Mouse (Mus musculus) left cerebral cortex, adult 18-20 months (tissue): ENCODE results near the gene Sema6b. TPM values are rescaled to one million over a fixed set of nuclear protein-coding genes. Genes with fewer than 3 reads are reported as not detected.
"Not testable (repeated sequence)": the region's sequence is repeated elsewhere in the genome, so short reads cannot be mapped to it uniquely, and the experiment has no call there.

Experiments used
- DNase-seq, 2 experiments: peaks; one replicate each; pipeline ENCODE4 v3.0.0; 2021 to 2022; ENCODE audit warnings: low spot score in 2 of 2, mixed read lengths in 1 of 2
- microRNA-seq, 2 experiments: library from miRNA; unstranded; fragments of <30 nt; microRNA quantifications; one replicate each; pipeline ENCODE4 v1.2.0; 2021
- total RNA-seq, 2 experiments: library from RNA; stranded (reverse); gene quantifications; 2 replicates each; pipeline ENCODE4 v1.2.3; 2021

The Sema6b gene
- total RNA-seq, 2 experiments from 2014 or later: 116 to 117 TPM

DNA sequence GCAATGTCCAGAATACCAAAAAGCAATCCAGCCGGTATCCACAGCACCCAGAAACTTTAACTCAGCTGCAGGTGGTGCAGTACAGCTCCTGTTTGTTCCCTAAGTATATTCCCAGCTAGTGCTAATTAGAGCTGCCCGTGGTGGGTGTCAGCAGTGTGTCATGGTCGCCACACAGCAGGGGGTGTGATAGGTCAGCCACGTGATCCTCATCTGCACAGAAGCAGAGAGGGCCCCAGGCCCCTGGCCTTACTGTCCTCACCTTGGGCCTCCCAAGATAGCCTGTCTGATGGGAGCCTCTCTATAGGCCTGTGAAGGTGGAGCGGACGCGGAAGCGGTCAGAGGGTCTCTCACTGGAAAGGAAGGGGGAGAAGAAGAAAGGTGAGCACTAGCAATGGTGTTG, 42.0 kb downstream of the Sema6b start:
- no peak for DNase-seq

DNA sequence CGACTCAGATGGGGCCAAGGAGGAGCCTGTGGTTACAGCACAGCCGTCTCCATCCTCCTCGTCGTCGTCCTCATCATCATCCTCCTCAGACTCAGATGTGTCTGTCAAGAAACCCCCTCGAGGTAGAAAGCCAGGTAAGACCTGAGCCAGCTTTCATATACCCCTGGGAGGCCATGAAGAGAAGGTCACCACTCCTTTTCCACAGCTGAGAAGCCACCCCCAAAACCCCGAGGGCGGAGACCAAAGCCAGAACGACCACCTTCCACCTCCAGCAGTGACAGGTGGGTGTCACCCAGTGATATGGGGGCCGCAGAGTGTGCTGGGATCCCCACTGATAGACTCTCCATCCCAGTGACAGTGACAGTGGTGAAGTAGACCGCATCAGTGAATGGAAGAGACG, 43.3 kb downstream of the Sema6b start:
- DNase-seq: no peak

DNA sequence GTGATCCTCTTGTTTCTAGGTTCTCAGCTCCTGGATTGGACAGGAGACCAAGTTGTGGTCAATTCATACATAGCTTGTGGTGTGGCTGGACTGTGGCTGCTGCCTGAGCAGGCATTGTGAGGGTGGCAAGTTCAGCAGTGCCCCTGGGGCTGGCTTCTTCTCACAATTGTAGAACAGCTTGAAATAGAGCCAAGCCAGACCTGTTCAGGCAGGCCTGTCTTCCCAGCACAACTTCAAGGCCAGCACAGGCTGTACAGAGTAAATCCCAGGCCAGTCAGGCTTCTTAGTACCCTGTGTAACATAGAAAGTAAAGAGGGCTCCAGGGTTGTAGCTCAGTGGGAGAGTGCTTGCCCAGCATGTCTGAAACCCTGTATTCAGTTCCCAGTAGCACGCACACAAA, 47.3 kb downstream of the Sema6b start:
- DNase-seq: no peak

DNA sequence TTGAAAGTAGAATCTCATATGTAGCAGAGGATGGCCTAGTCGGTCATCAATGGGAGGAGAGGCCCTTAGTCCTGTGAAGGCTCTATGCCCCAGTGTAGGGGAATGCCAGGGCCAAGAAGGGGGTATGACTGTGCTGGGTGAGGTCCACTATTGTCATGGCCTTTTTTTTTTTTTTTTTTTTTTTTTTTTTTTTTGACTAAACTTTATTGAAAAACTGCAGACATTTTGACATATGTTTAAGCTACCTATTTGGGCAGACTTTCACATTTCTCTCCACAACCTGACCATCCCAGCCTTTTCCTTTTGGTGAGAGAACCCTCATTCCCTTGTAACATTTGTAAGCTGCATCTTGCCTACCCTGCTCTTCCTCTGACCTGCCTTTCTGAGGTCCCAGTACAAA, 47.8 kb downstream of the Sema6b start:
- no peak for DNase-seq

DNA sequence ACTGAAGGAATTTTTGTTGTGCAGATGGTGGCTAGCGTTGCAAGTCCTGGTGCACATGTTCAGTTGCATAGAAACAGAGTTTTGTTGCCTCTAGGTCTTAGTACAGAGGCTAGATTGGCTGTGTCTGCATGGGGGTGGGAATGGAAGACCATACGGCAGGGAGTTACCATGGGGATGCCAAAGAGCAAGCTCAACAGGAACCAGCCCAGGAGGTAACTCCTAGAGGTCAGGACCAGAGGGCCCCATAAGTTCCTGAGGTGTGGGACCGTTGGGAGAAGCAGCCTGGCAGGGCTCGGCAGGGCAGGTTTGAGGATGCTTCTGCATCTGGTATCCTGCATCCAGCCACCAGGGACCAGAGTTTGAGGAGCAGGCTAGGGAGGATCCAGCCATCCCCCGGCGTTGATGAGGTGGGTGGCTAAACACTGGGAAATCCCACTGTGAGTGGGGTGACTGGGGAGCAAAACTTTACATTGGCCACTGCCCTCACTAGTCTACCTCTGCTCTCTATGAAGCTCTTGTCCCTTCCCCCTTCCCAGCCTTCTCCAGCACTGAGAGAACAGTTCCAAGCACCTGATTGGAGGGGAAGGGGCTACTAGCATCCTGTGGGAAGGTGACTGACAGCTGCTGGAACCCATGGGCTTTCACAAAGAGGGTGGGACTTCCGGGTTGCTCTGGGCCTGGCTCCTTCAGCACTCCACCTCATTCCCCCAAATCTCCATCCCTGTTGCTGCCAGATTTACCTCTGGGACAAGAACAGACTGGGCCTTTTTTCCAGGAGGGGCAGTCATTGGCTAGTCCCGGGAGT, 59.2 kb downstream of the Sema6b start:
- DNase-seq: peak in 1 of 2 experiments; percentile 34

DNA sequence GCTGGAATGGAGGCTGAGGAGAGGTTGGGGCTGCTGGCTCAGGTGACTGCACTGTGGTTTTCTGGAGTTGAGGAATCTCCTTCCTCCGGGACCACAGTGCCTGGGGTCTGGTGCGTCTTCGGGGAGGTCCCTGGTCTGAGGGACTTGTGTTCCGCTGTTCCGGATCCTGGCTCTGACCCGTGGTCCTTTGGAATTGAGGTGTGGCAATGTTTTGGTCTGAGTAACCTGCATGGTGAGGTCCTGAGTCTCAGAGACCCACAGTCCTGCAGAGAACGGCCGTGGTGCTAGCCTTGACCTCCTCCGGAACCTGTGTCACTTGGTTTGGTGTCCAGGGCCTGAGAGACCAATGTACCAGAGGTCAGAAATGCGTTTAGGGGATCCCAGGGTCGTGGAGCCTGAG, 60.2 kb downstream of the Sema6b start:
- peak in 1 of 2 experiments; percentile 18 for DNase-seq

DNA sequence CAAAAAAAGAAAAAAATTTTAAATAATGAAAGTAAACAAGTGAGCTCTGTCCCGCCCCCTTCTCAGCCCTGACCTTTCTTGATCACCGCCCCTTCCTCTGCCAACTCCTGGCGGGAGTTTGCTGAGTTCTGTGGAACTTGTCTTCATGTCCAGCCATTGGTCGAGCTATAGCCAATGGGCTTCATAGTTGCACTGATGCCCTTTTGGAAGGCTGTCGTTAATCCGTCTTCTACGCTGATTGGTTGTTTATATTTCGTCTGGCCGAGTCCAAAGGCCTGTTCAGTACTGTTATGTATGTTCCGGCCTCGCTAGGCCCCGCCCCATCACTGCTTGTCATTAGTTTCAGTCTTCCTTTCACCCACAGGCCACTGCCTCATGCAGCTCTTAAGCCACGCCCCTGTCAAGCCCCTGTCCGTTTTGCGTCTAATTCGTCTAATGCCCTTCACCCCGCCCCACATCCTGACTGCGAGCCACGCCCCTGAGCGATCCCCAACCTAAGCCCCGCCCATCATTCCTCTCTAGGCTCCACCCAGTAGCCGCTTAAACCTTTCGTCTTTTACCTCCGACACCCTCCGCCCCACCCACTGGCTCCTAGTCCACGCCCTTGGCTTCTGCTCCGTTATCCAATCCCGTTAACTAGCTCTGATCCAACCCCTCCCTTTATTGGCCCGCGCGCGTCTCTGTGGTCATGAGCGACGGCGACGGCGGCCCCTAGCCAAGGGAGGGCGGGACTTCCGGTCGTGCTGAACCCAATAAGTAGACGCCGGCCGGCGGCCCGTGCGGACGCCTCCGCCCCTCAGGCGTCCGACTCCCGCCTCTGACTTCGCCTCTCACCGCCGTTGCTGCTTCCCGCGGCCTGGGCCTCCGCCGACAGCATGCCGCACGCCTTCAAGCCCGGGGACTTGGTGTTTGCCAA, 61.0 kb downstream of the Sema6b start, which contains the start of gene Hdgfl2:
Gene Hdgfl2, plus strand, starts transcription at position 755 of the 916 bp plus-strand sequence.
- DNase-seq: peak; percentile 99

DNA sequence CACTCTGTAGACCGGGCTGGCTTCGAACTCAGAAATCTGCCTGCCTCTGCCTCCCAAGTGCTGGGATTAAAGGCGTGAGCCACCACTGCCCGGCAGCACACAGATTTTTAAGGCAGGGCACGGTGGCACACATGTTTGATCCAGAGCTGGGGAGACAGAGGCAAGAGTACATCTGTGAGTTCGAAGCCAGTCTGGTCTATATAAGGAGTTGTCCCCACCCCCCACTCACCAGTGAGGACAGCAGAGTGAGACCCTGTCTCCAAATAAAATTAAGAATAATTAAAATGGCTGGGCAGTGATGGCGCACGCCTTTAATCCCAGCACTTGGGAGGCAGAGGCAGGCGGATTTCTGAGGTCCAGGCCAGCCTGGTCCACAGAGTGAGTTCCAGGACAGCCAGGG, 61.8 kb downstream of the Sema6b start:
- not testable (repeated sequence) for DNase-seq

DNA sequence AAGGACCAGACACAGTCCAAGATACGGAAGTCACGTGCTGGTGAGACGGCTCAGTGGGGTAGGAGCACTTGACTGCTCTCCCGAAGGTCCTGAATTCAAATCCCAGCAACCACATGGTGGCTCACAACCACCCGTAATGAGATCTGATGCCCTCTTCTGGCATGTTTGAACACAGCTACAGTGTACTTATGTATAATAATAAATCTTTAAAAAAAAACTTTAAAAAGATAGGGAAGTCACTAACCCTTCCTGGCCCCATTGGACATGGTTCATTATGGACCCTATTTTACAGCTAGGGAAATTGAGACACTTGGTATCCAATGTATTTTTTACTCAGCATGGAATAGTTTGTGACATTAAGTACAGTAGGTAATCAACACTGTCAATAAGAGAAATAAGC, 62.6 kb downstream of the Sema6b start:
- no peak for DNase-seq

DNA sequence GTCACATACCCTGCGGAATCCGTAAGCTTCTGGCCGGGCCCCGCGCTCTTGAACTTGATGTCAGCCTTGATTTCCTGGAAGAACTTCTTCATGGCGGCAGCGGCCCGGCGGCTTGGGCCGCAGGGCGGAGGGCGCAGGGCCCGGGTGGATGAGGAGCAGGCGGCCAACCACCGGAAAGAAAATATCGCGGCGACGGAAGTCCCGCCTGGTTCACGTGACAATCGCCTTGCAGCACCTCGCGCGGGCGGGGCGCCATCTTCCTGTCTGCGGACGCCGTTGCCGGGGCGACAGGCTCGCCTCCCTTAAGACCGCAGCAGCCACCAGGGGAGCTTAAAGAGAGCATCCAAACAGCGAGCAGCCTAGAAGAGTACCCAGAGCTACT, 65.3 kb downstream of the Sema6b start, which contains the start of gene Ubxn6:
Gene Ubxn6, minus strand, starts transcription at position 202 of the 382 bp plus-strand sequence.
- DNase-seq: peak; percentile 99

DNA sequence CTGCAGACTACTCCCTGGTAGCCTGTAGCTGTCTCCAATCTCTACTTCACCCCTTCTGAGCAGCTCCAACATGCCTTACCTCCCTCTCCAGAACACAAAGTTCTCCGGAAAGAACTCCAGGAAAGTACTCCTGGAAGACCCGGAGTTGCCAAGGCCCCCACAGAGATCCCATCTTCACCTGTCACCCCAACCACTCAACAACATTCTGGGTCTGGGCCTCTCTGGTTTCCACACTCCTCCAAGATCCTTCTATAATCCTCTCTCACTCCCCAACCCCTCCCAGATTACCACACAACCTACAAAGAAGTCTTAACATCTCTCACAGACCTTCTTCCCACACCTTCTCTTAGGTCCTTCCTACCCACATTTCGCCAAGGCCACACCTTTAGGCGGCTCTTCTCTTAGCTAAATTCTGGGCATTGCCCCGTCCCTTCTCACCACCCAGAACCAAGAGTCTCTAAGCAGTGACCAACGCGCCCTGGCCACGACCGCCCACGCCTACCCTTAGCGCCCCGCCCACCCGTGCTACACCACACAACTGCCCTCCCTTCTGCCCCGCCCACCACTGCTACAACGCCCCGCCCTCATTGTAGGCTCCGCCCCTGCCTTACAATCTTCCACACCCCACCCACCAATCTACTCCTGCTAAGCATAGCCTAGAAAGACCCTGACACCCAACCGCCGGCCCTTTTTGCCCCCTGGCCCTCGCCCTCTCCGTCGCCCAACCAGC, 65.9 kb downstream of the Sema6b start:
- DNase-seq: peak; percentile 63 to 66

Small RNA genes within 50 kb of the gene (microRNA-seq; reads per million reads assigned to microRNA genes)
- 0 reads per million in 2 experiments for gene Gm44397

Other genes starting within 250 kb of the Sema6b start
- 1 to 10 TPM; 6.1 to 8.8 TPM for gene Zfp959, start 248.2 kb downstream of the Sema6b start, total RNA-seq
- 1 to 10 TPM; 3.3 to 4.2 TPM for gene Zfp119b, start 190.8 kb downstream of the Sema6b start, total RNA-seq
- gene Ebi3, start 187.7 kb downstream of the Sema6b start, total RNA-seq: 1 to 10 TPM; 1.3 to 1.8 TPM
- 10 to 100 TPM; 15.0 to 15.2 TPM for gene Yju2, start 181.2 kb downstream of the Sema6b start, total RNA-seq
- 10 to 100 TPM; 39.2 to 41.0 TPM for gene Shd, start 169.9 kb downstream of the Sema6b start, total RNA-seq
- 10 to 100 TPM; 81.3 to 86.5 TPM for gene Fsd1, start 153.8 kb downstream of the Sema6b start, total RNA-seq
- 1 to 10 TPM; 1.9 to 2.8 TPM for gene Stap2, start 134.8 kb downstream of the Sema6b start, total RNA-seq
- 10 to 100 TPM; 85.0 to 94.3 TPM for gene Mpnd, start 134.6 kb downstream of the Sema6b start, total RNA-seq
- 10 to 100 TPM; 36.4 to 39.3 TPM for gene Sh3gl1, start 103.7 kb downstream of the Sema6b start, total RNA-seq
- gene Chaf1a, start 99.9 kb downstream of the Sema6b start, total RNA-seq: 1 to 10 TPM; 1.9 to 2.7 TPM
- 10 to 100 TPM; 84.1 to 97.8 TPM for gene Ubxn6, start 65.3 kb downstream of the Sema6b start, total RNA-seq
- gene Hdgfl2, start 60.7 kb downstream of the Sema6b start, total RNA-seq: 10 to 100 TPM; 90.6 to 95.8 TPM
- gene Plin4, start 30.5 kb downstream of the Sema6b start, total RNA-seq: 1 to 10 TPM; 2.6 to 3.4 TPM
- gene Plin5, start 22.7 kb downstream of the Sema6b start, total RNA-seq: under 1 TPM; 0.37 to 0.60 TPM
- gene Lrg1, start 18.3 kb downstream of the Sema6b start, total RNA-seq: 1 to 10 TPM; 1.8 to 3.6 TPM
- gene Tnfaip8l1, start 22.1 kb upstream of the Sema6b start, total RNA-seq: 1 to 10 TPM; 6.8 to 7.9 TPM
- gene Mydgf, start 43.6 kb upstream of the Sema6b start, total RNA-seq: 10 to 100 TPM; 38.8 to 40.9 TPM
- gene Dpp9, start 78.6 kb upstream of the Sema6b start, total RNA-seq: 10 to 100 TPM; 59.7 to 69.5 TPM
- gene Fem1a, start 116.5 kb upstream of the Sema6b start, total RNA-seq: 10 to 100 TPM; 29.9 to 31.9 TPM
- 1 to 10 TPM; 5.2 to 7.6 TPM for gene Ticam1, start 136.4 kb upstream of the Sema6b start, total RNA-seq
- gene Plin3, start 152.5 kb upstream of the Sema6b start, total RNA-seq: 10 to 100 TPM; 11.9 to 15.1 TPM
- not detected for gene Arrdc5, start 159.9 kb upstream of the Sema6b start, total RNA-seq
- gene Uhrf1, start 163.0 kb upstream of the Sema6b start, total RNA-seq: 1 to 10 TPM in 1 of 2 experiments, under 1 TPM in 1; 0.35 to 1.1 TPM
- gene Kdm4b, start 185.7 kb upstream of the Sema6b start, total RNA-seq: 10 to 100 TPM; 59.1 to 64.7 TPM